Mouse (Mus musculus) lung, embryonic 16.5 days (tissue): ENCODE data around the gene Lfng. TPM values are rescaled to one million over a fixed set of nuclear protein-coding genes. Genes with fewer than 3 reads are reported as not detected.

Experiments
- ATAC-seq: fragments of 200-750 bp; cut with Nextera tagmentation; 2 replicates; pipeline ENCODE4 v1.8.0; 2017; ENCODE audit warnings: low read depth, mild to moderate bottlenecking, moderate library complexity
- H3K27ac ChIP-seq: fragments of 300-500 bp; sonication (generic); 2 replicates; pipeline ENCODE4 v1.5.1; 2014; ENCODE audit warnings: mild to moderate bottlenecking, control low read depth, low read length
- H3K27me3 ChIP-seq: fragments of 300-500 bp; sonication (generic); 2 replicates; pipeline ENCODE4 v1.6.1; 2014; ENCODE audit warnings: low read depth, low read length, mixed read lengths; ENCODE audit not compliant: control insufficient read depth, insufficient read depth
- H3K36me3 ChIP-seq: fragments of 300-500 bp; sonication (generic); 2 replicates; pipeline ENCODE4 v1.6.1; 2014; ENCODE audit warnings: low read length; ENCODE audit not compliant: control insufficient read depth, insufficient read depth
- H3K4me1 ChIP-seq: fragments of 300-500 bp; sonication (generic); replicated peaks from 2 replicates; pipeline ENCODE4 v1.6.1; 2014; ENCODE audit warnings: low read length, mixed read lengths; ENCODE audit not compliant: control insufficient read depth, insufficient read depth
- H3K4me2 ChIP-seq: fragments of 300-500 bp; sonication (generic); 2 replicates; pipeline ENCODE4 v1.6.1; 2014; ENCODE audit warnings: low read depth, low read length, control low read depth
- H3K4me3 ChIP-seq: fragments of 300-500 bp; sonication (generic); 2 replicates; pipeline ENCODE4 v1.5.1; 2014; ENCODE audit warnings: mild to moderate bottlenecking, low read length, control low read depth
- H3K9ac ChIP-seq: fragments of 300-500 bp; sonication (generic); 2 replicates; pipeline ENCODE4 v1.6.1; 2014; ENCODE audit warnings: low read length, control low read depth
- H3K9me3 ChIP-seq: fragments of 300-500 bp; sonication (generic); 2 replicates; pipeline ENCODE4 v1.6.1; 2016; ENCODE audit warnings: low read length; ENCODE audit not compliant: control insufficient read depth
- WGBS: fragments of 180-500 bp; shearing (Covaris S2); extraction: QIAGEN DNeasy Blood & Tissue Kit; methylation state at CpG from one replicate; pipeline ENCODE4 v1.1.7; 2014; 5-methylcytosine and 5-hydroxymethylcytosine counted together
- polyA plus RNA-seq: library from polyadenylated mRNA; unstranded; fragments of >200 nt; fragmentation: Nextera tagmentation; extraction: Ambion mirVana; gene quantifications from 2 replicates; pipeline ENCODE4 v1.2.1, GENCODE M21; 2015

Lfng gene
- polyA plus RNA-seq, 1 experiment from 2014 or later, result 24.9 TPM

DNA sequence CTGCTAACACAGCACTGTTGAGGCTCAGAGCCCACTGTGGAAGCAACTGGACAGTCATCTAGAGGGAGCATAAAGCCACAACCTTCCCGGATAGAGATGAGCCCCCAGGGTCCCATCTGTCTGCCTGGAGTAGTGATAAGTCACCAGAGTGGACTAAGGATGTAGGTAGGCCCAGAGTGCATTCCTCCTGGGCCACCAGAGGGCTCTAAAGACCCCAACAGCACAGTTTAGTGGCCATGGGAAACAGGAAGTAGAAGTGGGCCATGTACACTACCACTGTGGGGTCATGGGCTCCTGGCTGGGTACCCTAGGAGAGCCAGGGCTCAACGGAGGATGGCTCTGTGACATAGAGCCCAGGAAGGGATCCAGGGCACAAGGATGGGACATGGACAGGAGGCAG lies 33.7 kb downstream of the Lfng start:
- Histone ChIP-seq H3K9me3 (no peaks in the 10 kb centered on the region), H3K27me3 (no peaks in the 10 kb centered on the region), H3K4me2 (no peak overlapping the region), H3K4me3 (no peak overlapping the region), H3K9ac (no peak overlapping the region), H3K27ac (peak overlapping the region; percentile 76; the same call in 1 of the 2 replicates), H3K36me3 (peaks cover 2% of the 10 kb centered on the region; the same call in 1 of the 2 replicates), H3K4me1 (peaks cover 36% of the 10 kb centered on the region)
- WGBS, result 79% methylated on average over 2 of the region's 2 CpGs
- ATAC-seq, result 0 out of 2 replicates have a peak, but pooled peaks have one; percentile 29

DNA sequence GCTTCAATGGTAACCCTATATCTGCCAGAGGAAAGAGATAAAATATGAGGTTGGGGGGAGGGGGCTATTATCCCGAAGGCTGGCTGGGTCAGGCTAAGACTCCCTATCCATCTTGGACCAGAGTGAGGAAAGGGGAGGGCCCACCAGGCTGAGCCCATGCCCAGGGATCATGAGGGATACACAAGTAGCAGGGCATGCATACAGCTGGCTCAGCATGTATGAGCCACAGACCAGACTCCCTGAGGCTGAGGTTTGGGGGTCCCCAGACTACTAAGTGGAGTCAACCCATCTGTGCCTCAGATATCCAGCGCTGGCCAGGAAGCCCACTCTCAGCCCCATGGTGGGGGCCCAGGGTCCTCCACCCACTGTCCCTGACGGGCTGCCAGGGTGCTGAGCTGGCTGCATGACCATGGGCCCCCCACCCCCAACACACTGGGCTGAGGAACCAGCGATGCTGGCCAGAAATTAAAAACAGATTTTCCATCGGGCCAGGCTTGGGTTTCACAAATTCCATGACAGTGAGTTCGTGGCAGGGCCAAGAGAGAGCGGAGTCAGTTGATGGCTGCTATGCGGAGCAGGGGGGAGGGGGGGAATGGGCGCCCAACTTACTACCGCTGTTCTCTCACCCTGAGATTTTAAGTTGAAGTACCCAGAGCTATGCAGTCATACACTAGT lies 34.3 kb downstream of the Lfng start:
- Histone ChIP-seq H3K27ac (peak overlapping the region; percentile 76), H3K4me2 (0 out of 2 replicates have a peak overlapping the region, but pooled peaks have one; percentile 15), H3K9ac (peak overlapping the region; percentile 41; the same call in 1 of the 2 replicates), H3K4me3 (no peak overlapping the region), H3K36me3 (peaks cover under 1% of the 10 kb centered on the region; the same call in 1 of the 2 replicates), H3K27me3 (no peaks in the 10 kb centered on the region), H3K9me3 (no peaks in the 10 kb centered on the region), H3K4me1 (peaks cover 41% of the 10 kb centered on the region)
- WGBS, result 41% methylated on average over 10 of the region's 10 CpGs
- peak; percentile 65 for ATAC-seq

DNA sequence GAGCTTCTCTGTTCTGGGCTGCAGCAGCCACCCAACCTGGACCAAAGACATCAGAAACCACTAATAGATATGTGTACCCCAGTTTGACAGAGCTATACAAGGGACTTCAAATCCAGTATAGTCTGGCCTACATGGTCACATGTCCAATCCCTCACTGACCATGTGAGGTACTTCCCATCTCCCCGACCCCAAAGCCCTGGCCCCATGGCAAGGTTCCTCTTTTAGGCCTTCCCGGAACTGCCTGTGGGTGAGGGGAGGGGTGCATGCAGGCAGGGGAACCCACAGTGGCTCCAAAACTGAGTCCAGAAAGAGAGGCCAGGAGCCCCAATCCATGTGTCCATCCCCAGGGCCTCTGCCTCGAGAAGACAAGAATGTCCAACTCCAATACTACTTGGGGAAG lies 35.0 kb downstream of the Lfng start:
- Histone ChIP-seq H3K9me3 (no peaks in the 10 kb centered on the region), H3K27me3 (no peaks in the 10 kb centered on the region), H3K27ac (peak overlapping the region; percentile 76), H3K4me1 (peaks cover 45% of the 10 kb centered on the region), H3K4me3 (no peak overlapping the region), H3K36me3 (no peaks in the 10 kb centered on the region; the same call in 1 of the 2 replicates), H3K9ac (peak overlapping the region; percentile 41; the same call in 1 of the 2 replicates), H3K4me2 (no peak overlapping the region)
- no peak for ATAC-seq
- WGBS, result 52% methylated on average over 3 of the region's 3 CpGs

DNA sequence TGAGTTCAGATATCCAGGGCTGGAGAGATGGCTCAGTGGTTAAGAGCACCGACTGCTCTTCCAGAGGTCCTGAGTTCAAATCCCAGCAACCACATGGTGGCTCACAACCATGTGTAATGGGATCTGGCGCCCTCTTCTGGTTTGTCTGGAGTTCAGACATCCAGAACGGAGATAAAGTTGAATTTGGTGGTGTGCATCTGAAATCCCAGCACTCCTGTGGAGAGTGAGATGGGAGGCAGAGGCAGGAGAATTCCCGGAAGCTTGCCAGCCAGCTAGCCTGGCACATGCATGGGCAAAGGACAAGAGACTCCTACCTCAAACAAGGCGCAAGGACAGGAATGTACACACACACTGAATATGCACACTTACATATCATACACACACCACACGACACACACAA lies 37.1 kb downstream of the Lfng start:
- WGBS, result 82% methylated on average over 6 of the region's 6 CpGs
- no peaks in the 10 kb centered on the region for H3K36me3 ChIP-seq
- H3K27ac ChIP-seq, result peak overlapping the region; percentile 37
- H3K4me1 ChIP-seq, result peaks cover 54% of the 10 kb centered on the region
- H3K4me2 ChIP-seq, result no peak overlapping the region
- H3K27me3 ChIP-seq, result no peaks in the 10 kb centered on the region
- ATAC-seq, result no peak
- H3K9me3 ChIP-seq, result no peaks in the 10 kb centered on the region
- no peak overlapping the region for H3K9ac ChIP-seq
- no peak overlapping the region for H3K4me3 ChIP-seq

DNA sequence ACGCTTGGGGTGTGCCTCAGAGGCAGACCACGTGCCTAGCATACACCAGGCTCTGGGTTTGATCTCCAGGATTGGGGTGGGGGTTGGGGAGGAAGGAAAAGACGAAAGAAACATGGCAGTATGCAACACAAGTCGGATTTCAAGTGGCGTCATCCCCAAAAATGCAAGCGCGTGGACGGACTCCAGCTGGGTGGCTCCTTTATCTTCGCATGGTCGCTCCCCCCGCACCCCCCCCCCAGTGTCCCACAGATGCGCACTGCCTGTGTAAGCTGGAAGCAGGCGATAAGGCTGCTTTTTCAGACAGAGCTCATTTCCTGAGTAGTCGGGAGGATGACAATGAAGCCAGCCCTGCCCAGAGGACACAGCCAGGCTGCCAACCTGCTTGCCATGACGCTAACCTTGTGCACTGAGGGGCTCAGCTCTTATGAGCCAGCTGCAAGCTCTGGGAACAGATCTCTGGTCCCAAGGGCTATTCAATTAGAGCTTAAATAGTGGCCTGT lies 37.6 kb downstream of the Lfng start:
- peak; percentile 4; the same call in 1 of the 2 replicates for ATAC-seq
- Histone ChIP-seq H3K4me1 (peaks cover 58% of the 10 kb centered on the region), H3K4me2 (no peak overlapping the region), H3K36me3 (no peaks in the 10 kb centered on the region), H3K27me3 (no peaks in the 10 kb centered on the region), H3K4me3 (no peak overlapping the region), H3K9ac (no peak overlapping the region), H3K9me3 (no peaks in the 10 kb centered on the region), H3K27ac (peak overlapping the region; percentile 45)
- WGBS, result 63% methylated on average over 15 of the region's 15 CpGs

DNA sequence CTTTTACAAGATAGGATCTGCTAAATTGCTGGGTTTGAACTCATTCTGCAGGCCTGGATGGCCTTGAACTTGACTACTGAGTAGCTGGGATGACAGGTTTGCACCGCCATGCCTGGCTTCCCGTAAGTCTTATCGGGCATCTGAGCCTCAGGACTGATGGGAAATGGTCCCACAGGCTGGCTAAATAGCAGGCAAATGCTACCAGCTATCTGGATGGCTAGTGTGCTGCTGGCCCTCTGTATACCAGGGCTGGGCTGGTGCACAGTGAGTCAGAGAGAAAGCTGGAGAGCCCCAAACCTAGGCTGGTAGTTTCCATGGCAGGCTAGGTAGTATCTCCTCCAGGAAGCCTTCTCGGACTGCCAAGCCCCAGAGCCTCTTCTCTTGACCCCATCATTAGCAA lies 38.3 kb downstream of the Lfng start:
- WGBS, result 84% methylated on average over 4 of the region's 4 CpGs
- H3K4me1 ChIP-seq, result peaks cover 58% of the 10 kb centered on the region

DNA sequence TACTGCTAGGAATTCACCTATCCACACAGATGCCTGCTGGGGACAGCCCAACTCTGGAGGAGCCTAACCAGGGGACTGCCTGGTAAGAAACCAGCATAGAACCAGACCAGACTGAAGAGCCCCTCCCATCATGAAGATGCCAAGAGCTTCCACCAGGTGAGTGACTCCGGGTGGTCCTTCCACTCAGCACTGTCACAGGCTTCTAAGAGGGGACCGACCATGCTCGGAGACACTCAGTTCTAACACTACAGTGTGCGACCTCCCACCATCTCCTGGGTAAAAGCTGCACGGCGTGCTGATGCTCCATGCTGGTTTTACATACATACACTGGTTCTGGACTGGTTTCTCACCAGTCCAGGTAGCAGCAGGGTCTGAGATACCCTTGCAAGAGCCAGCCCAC lies 39.1 kb downstream of the Lfng start:
- no peak for ATAC-seq
- 79% methylated on average over 6 of the region's 6 CpGs for WGBS
- Histone ChIP-seq H3K27me3 (no peaks in the 10 kb centered on the region), H3K9me3 (no peaks in the 10 kb centered on the region), H3K9ac (no peak overlapping the region), H3K4me3 (no peak overlapping the region), H3K4me1 (peaks cover 53% of the 10 kb centered on the region), H3K27ac (no peak overlapping the region), H3K36me3 (no peaks in the 10 kb centered on the region), H3K4me2 (peak overlapping the region; percentile 82; the same call in 1 of the 2 replicates)

More for the DNA sequence above, 38.3 kb downstream of the Lfng start:
- H3K27ac ChIP-seq, result peak overlapping the region; percentile 45; the same call in 1 of the 2 replicates
- no peaks in the 10 kb centered on the region for H3K36me3 ChIP-seq
- no peaks in the 10 kb centered on the region for H3K27me3 ChIP-seq
- no peak overlapping the region for H3K4me2 ChIP-seq
- ATAC-seq, result no peak
- H3K4me3 ChIP-seq, result no peak overlapping the region
- H3K9me3 ChIP-seq, result no peaks in the 10 kb centered on the region
- no peak overlapping the region for H3K9ac ChIP-seq

DNA sequence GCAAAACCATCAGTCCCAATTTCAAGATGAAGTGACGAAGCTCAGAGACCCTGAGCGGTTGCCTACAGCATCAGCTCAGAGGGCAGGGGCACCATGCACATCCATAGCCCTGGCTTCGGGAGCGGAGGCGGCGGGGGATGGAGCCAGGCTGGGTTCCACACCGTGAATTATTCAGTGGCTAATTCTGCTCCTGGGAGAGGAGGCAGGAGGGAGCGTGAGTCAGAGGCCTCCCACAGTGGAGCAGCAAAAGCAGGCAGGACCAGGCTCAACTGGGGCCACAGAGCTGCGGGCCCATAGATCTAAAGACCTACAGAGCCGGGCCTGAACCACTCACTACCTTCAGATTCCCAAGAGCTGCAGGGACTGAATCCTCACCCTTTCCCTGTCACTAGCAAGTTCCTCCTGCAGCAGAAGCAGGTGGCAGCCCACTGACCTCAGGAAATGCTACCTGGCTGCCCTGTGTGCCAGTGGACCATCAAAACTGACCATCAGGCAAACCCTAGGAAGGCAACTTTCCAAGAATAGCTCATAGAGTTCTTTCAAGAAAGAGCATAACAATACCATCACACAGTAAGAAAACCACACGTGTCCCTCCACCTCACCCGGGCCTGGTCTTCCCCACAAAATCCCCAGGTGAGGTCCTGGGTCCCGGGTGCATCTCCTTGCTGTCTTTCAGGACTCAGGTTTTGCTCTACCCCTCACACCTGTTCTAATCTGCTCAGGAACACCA lies 40.1 kb downstream of the Lfng start:
- Histone ChIP-seq H3K27ac (peak overlapping the region; percentile 92), H3K4me1 (peaks cover 43% of the 10 kb centered on the region), H3K36me3 (no peaks in the 10 kb centered on the region), H3K4me2 (peak overlapping the region; percentile 82), H3K27me3 (no peaks in the 10 kb centered on the region), H3K9ac (peak overlapping the region; percentile 95), H3K4me3 (peak overlapping the region; percentile 87), H3K9me3 (no peaks in the 10 kb centered on the region)
- ATAC-seq, result no peak
- WGBS, result 51% methylated on average over 13 of the region's 13 CpGs
